Mouse (Mus musculus): ENCODE data around the gene Btbd35f13. TPM values are rescaled to one million over a fixed set of nuclear protein-coding genes. Genes with fewer than 3 reads are reported as not detected.
"Not testable (repeated sequence)": the region's sequence is repeated elsewhere in the genome, so short reads cannot be mapped to it uniquely, and the experiment has no call there.

Gene Btbd35f13
- not detected in 2 replicates for polyA plus RNA-seq (2014; fragmentation: Nextera tagmentation; extraction: Ambion mirVana)

DNA sequence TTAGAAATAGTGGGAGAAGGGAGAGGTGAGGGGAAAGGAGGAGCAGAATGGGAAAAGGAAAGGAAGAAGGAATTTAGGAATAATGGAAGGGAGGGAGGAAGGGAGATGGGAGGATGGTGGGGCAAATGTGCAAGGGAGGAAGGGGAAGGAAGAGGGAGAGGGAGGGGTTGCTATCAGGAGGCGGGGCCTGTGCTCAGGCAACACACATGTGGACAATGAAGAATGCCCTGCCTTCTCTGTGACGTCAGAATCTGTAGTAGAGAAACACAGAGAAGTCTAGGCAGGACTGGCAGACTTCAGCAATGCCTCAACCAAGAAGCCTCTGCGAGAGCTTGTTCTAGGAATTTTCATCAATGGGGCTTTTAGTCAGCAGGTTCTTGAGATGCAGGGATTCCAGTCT lies at the start of gene Btbd35f13:
Gene Btbd35f13 (plus strand): TSS at position 301 of the 400 bp plus-strand sequence.
- not testable (repeated sequence) for H3K4me2 ChIP-seq; ATAC-seq (ENCODE audit: insufficient read depth); H3K4me1 ChIP-seq (ENCODE audit: insufficient read depth); H3K27ac ChIP-seq (ENCODE audit: low read depth); DNase-seq; H3K27me3 ChIP-seq (ENCODE audit: insufficient read depth, low read length); H3K9me3 ChIP-seq (ENCODE audit: low read depth, low read length); H3K36me3 ChIP-seq (ENCODE audit: insufficient read depth); H3K9ac ChIP-seq; H3K4me3 ChIP-seq (ENCODE audit: low read depth, low read length)
- 77% methylated on average over 2 of the region's 3 CpGs for WGBS

DNA sequence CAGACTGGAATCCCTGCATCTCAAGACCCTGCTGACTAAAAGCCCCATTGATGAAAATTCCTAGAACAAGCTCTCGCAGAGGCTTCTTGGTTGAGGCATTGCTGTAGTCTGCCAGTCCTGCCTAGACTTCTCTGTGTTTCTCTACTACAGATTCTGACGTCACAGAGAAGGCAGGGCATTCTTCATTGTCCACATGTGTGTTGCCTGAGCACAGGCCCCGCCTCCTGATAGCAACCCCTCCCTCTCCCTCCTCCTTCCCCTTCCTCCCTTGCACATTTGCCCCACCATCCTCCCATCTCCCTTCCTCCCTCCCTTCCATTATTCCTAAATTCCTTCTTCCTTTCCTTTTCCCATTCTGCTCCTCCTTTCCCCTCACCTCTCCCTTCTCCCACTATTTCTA lies 45.3 kb downstream of the Btbd35f13 start, which contains the start of gene Btbd35f14:
Gene Btbd35f14 (minus strand): TSS at position 101 of the 400 bp plus-strand sequence.
- not testable (repeated sequence) for ATAC-seq (ENCODE audit: insufficient read depth); H3K9ac ChIP-seq; H3K27me3 ChIP-seq (ENCODE audit: insufficient read depth, low read length); H3K4me2 ChIP-seq; H3K4me3 ChIP-seq (ENCODE audit: low read depth, low read length); H3K36me3 ChIP-seq (ENCODE audit: insufficient read depth); H3K27ac ChIP-seq (ENCODE audit: low read depth); H3K9me3 ChIP-seq (ENCODE audit: low read depth, low read length); DNase-seq; H3K4me1 ChIP-seq (ENCODE audit: insufficient read depth)
- no CpG with 5 or more reads among the region's 3 CpGs for WGBS

Other genes with a start within 250 kb of the Btbd35f13 start
- gene Btbd35f15, start 79.9 kb upstream of the Btbd35f13 start, polyA plus RNA-seq (2014; fragmentation: Nextera tagmentation; extraction: Ambion mirVana), result not detected in 2 replicates
- not detected in 2 replicates for gene Btbd35f14, start 45.2 kb downstream of the Btbd35f13 start, polyA plus RNA-seq (2014; fragmentation: Nextera tagmentation; extraction: Ambion mirVana)